Mouse (Mus musculus) retina, postnatal 1 day (tissue): ENCODE measurements around the gene Hivep3.

ENCODE experiments used
- DNase-seq: peaks from one replicate; pipeline ENCODE4 v3.0.0-alpha.2; 2012

The Hivep3 gene

DNA sequence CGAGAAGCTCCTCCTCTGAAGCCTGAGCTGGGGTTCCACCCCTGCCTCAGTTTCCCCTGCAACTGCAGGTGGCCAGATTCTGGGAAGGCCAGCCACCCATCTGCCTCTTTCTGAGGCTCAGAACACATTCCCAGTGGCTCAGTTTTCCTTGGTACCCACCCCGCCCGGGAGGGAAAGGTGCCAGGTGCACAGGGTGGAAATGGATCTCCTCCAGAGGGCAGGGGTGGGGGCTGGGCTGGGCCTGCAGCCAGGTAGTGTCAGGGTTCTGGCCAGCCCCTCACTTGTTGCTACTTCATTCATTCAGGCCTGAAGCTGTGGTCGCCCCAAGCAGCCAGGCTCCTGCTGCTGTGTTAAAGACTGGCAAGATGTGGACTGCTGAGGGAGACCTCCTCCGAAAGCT lies 430.7 kb downstream of the Hivep3 start:
- no peak for DNase-seq

DNA sequence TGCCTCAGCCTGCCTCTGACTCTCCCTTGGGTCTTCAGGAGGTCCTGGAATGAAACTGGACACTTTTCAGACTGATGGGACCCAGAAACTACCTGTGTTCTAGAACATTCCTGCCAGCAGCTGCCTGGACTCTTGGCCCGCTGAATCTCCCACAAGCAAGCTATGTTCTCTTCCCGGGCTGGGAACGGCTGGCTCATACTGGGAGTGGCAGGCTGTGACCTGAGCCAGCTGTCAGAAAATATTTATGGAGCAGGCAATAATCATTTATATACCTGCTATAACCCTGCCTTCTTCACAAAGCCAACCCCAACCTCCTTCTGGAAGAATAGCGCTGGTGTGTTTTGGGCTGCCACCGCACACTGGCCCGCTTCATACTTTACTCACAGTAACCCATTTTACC lies 434.2 kb downstream of the Hivep3 start:
- DNase-seq = no peak

DNA sequence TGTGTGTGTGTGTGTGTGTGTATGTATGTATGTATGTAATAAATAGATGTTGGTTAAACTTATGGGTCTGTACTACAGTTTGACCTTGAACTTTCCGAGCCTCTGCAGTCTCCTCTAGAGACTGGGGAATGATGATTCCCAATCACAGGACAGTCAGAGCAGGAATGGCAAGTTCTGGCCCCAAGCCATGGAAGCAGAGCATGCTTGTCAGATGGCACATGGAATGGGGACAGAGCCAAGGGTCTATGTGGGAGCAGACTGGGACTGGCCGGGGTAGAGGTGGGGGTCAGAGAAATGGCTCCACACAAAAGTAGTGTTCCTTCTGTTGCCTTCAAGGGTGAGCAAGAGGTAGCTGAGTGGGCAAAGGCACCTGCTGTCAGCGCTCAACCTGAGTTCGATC lies 434.8 kb downstream of the Hivep3 start:
- no peak for DNase-seq

DNA sequence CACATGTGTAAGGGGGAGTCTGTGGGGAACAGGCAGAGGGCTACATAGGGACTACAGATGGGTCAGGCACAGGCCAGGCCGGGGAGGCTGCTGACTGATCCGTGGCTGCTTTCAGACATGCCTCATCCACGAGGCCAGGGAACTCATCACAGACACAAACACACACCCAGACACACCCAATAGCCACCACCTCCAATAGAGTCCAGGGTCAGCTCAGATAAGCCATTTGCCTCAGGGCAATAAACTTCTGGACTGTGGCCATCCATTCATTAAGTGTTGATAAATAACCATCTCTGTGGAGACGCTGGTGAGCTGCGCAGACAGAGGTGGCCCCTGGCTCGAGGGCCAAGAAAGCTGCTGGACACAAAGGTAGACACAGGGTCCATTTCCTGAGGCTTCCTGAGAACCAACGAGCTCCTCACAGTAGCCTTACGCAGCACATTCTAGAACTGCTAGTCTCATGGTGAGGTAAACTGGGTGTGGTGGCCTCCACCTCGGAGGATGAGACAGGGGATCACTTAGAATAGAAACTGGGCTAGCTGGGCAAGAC lies 436.9 kb downstream of the Hivep3 start:
- no peak for DNase-seq

DNA sequence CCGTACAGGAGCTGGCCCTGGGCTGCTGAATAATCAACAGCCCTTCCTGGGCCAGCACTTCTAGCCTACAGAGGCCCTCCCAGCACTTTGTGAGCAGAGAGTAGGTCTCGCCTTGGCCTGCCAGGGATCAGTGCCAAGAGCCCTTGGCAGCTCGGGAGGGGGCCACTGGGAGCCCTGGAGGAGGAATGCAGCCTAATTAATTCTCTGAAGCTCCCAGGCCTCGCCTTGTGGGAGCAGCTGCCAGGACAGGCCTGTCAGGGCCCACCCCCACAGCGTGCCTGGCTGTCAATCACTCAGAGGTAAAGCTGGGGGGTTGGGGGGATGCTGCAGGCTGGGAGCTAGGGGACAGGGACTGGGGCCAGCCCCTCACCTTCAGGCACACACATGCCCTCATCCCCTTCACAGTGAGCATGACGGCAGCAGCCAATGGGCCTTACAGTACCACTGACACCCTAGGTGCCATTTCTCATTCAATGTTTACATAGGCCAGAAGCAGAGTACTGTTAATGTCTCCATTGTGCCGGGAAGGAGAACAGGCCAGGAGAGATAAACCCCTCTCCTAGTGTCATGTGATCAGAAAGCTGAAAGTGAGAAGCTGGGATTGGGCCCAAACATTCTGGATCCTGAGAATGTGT lies 438.6 kb downstream of the Hivep3 start:
- DNase-seq = peak; percentile 88

DNA sequence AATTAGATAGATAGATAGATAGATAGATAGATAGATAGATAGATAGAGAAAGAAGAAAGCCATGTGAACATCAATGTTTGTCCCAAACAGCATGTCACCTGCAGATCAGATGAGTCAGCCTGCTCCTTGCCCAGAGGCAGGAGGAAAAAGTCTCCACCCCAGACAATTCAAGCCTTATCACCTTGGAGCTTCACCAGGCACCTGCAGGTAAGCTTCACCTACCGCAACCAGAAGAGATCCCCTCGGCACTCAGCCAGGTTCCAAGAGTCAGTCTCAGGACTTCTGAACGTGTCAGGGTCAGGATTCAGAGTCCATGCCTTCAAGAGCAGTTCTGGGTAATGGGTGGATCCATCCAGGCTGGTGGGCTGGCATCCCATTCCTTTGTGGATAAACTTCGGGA lies 445.5 kb downstream of the Hivep3 start:
- no peak for DNase-seq

DNA sequence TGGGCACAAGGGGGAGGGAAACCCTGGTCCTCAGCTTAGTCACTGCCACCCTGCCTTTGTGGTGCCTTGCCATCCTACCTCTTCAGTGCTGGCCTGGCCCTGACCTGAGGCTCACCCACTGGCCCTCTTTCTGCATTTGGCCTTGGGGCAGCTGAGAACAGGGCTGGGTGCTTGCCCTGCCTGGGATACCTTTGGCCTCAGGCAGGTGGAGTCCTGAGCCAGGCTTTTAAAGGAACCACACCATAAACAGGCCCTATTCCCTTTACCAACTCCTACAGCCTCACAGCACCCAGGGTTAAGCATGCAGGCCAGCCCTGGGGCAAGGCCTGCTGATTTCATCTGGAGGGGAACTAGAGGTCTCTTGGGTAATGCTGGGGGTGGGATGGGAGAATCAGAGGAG lies 447.0 kb downstream of the Hivep3 start:
- DNase-seq = no peak

DNA sequence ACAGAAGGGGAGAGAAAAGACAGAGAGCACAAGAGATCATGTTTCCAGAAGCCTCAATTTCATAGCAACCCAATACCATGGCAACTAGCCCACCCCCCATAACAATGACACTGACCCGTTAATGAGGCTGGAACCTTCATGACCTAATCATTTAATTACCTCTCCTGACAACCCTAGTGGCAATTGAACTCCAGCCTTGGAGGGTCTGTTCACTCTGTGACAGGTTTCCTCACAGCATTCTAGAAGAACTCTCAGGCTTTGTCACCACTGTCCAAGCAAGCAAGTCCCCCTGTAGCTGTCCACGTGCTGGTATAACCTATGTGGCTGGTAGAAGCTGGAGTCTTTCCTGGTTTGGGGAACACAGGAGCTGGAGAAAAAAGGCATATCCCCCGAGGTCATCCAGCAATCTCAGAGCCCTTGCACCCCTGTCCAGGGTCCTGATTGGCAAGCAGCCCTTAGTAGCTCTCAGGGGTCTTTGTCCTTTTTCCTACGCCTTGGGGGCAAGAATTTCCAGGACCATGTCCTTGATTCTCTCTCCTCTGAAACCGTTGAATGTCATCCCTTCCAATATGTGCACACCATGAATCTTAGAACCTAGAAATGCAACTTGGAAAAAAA lies 450.9 kb downstream of the Hivep3 start:
- peak; percentile 73 for DNase-seq

DNA sequence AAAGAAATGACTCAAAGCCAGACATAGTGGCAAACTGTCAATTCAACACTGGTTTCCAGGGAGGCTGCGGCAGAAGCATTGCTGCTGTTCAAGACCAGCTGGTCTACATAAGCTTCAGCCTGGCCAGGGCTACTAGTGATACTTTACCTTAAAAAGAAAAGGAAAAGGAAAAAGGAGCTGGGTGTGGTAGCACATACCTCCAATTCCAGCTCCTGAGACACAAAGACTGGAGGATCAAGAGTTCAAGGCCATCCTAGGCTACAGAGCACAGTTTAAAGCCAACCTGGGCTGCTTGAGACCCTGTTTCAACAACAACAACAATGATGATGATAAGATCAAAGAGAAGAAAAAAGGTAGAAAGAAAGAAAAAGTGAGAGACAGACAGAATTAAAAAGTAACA lies 452.9 kb downstream of the Hivep3 start:
- DNase-seq = no peak

DNA sequence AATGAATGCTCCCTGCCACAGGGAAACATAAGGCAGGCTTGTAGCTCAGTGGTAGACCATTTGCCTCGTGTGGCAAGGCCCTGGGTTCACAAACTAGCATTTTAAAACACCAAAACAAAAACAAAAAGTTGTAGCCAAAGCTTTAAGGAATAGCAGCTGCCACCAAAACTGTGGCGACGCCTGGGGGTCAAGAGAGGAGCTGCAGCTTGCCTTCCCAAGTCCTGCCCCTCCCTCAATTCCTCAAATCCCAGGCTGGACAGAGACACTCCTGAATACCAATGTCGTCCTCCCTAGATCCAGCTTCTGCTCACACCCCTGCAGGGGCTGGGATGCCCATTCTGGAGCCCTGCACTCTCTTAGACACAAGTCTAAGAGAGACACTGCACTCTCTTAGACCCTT lies 453.4 kb downstream of the Hivep3 start:
- DNase-seq = peak; percentile 51
